8 mouse cellular contexts compared by ENCODE assay signal in the genomic region with DNA sequence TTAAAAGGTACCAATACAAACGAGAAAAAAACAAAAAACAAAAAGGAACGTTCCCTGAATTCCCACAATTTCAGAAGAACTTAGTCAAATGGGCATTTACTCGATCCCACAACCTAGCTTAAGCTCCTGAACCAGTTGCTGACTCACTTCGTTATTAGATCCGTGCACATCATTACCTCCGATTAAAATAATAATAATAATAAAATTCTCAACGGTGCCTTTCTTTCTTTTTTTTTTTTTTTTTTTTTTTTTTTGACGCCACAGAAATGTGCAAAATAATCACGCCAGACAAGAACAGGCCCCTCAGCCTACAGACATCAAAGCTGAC. TPM values are rescaled to one million over a fixed set of nuclear protein-coding genes. Genes with fewer than 3 reads are reported as not detected.
DNase-seq lines count a peak whose midpoint lies in the region; ATAC-seq and TF ChIP-seq lines count a peak whose summit lies in the region.

No protein-coding gene starts in this region.

- H3K4me2 ChIP-seq in heart, embryonic 11.5 days, result peak overlapping the region; percentile 70
- peak overlapping the region; percentile 68 for H3K4me2 ChIP-seq in forebrain, embryonic 14.5 days (ENCODE audit: low read length)
- H3K4me2 ChIP-seq in liver, embryonic 15.5 days, result peak overlapping the region; percentile 78

- TF ChIP-seq CTCF in E14TG2a.4 (conservative IDR thresholded peaks at IDR 0.05; ENCODE audit: low read length), result no peak

- H3K27ac ChIP-seq in heart, embryonic 11.5 days (ENCODE audit: low read depth, low read length), result peak overlapping the region; percentile 91
- peak overlapping the region; percentile 96 for H3K27ac ChIP-seq in forebrain, embryonic 14.5 days (ENCODE audit: low read depth, low read length)
- H3K27ac ChIP-seq in liver, embryonic 15.5 days (replicated peaks), result peak overlapping the region; percentile 88

- no peaks in the 10 kb centered on the region for H3K36me3 ChIP-seq in heart, embryonic 11.5 days (ENCODE audit: control insufficient read depth, insufficient read depth, low read length)
- H3K36me3 ChIP-seq in E14TG2a.4 (ENCODE audit: insufficient read depth, low read length), result peaks cover 27% of the 10 kb centered on the region
- no peaks in the 10 kb centered on the region for H3K36me3 ChIP-seq in forebrain, embryonic 14.5 days (ENCODE audit: control insufficient read depth, insufficient read depth, low read length)
- peaks cover 9% of the 10 kb centered on the region for H3K36me3 ChIP-seq in liver, embryonic 15.5 days (replicated peaks)

- H3K9me3 ChIP-seq in heart, embryonic 11.5 days (replicated peaks; ENCODE audit: control insufficient read depth, low read length), result no peaks in the 10 kb centered on the region
- H3K9me3 ChIP-seq in E14TG2a.4 (ENCODE audit: low read length), result no peaks in the 10 kb centered on the region
- H3K9me3 ChIP-seq in forebrain, embryonic 14.5 days (replicated peaks; ENCODE audit: control insufficient read depth, low read length), result no peaks in the 10 kb centered on the region
- no peaks in the 10 kb centered on the region for H3K9me3 ChIP-seq in liver, embryonic 15.5 days (replicated peaks)

- H3K4me1 ChIP-seq in heart, embryonic 11.5 days (ENCODE audit: control insufficient read depth, insufficient read depth, low read length), result peaks cover 10% of the 10 kb centered on the region
- H3K4me1 ChIP-seq in E14TG2a.4 (replicated peaks; ENCODE audit: low read depth, low read length), result peaks cover 29% of the 10 kb centered on the region
- peaks cover 12% of the 10 kb centered on the region for H3K4me1 ChIP-seq in forebrain, embryonic 14.5 days (ENCODE audit: control insufficient read depth, insufficient read depth, low read length)
- peaks cover 19% of the 10 kb centered on the region for H3K4me1 ChIP-seq in liver, embryonic 15.5 days (replicated peaks)

- no peaks in the 10 kb centered on the region for H3K27me3 ChIP-seq in heart, embryonic 11.5 days (ENCODE audit: control insufficient read depth, insufficient read depth, low read length)
- no peaks in the 10 kb centered on the region for H3K27me3 ChIP-seq in E14TG2a.4 (ENCODE audit: insufficient read depth, low read length)
- H3K27me3 ChIP-seq in forebrain, embryonic 14.5 days (replicated peaks; ENCODE audit: control insufficient read depth, insufficient read depth, low read length), result no peaks in the 10 kb centered on the region
- no peaks in the 10 kb centered on the region for H3K27me3 ChIP-seq in liver, embryonic 15.5 days

- peak overlapping the region; percentile 84 for H3K4me3 ChIP-seq in heart, embryonic 11.5 days (ENCODE audit: low read depth, low read length)
- H3K4me3 ChIP-seq in E14TG2a.4 (replicated peaks; ENCODE audit: low read length), result peak overlapping the region; percentile 96
- H3K4me3 ChIP-seq in forebrain, embryonic 14.5 days (ENCODE audit: low read depth, low read length), result peak overlapping the region; percentile 83
- H3K4me3 ChIP-seq in liver, embryonic 15.5 days (replicated peaks), result peak overlapping the region; percentile 97

- no peak for DNase-seq in heart, adult 9 months (ENCODE audit: low spot score in 2 of 2)
- DNase-seq in forebrain, embryonic 14.5 days (ENCODE audit: low spot score), result no peak
- no peak for DNase-seq in adrenal gland, adult 8-10 months
- DNase-seq in frontal cortex, postnatal 36 days (ENCODE audit: low spot score in 2 of 2), result no peak
- DNase-seq in adrenal gland, postnatal 36 days, result no peak

- no peak for ATAC-seq in heart, embryonic 11.5 days (replicated peaks; ENCODE audit: insufficient number of reproducible peaks, low FRiP score, low TSS enrichment)
- ATAC-seq in forebrain, embryonic 14.5 days, result no peak
- ATAC-seq in liver, embryonic 15.5 days (ENCODE audit: insufficient read depth), result no peak

- H3K9ac ChIP-seq in heart, embryonic 11.5 days (ENCODE audit: low read depth, low read length), result peak overlapping the region; percentile 99
- H3K9ac ChIP-seq in forebrain, embryonic 14.5 days (ENCODE audit: low read length), result peak overlapping the region; percentile 98
- peak overlapping the region; percentile 93 for H3K9ac ChIP-seq in liver, embryonic 15.5 days

- 2% methylated on average over 9 of the region's 9 CpGs for WGBS in heart, embryonic 11.5 days (ENCODE audit: insufficient replicate concordance)
- 2% methylated on average over 9 of the region's 9 CpGs for WGBS in forebrain, embryonic 14.5 days
- 1% methylated on average over 9 of the region's 9 CpGs for WGBS in liver, embryonic 15.5 days (ENCODE audit: insufficient replicate concordance)

RNA-seq across cellular contexts. Expression of gene Dzip3, which starts 0.8 kb away (rescaled TPM):
- polyA plus RNA-seq in heart, embryonic 11.5 days (2014; fragmentation: Nextera tagmentation; extraction: Ambion mirVana), result 26.3 and 27.8 TPM in 2 replicates
- 56.4 and 59.8 TPM in 2 replicates for polyA plus RNA-seq in forebrain, embryonic 14.5 days (2014; fragmentation: Nextera tagmentation; extraction: Ambion mirVana)
- polyA plus RNA-seq in liver, embryonic 15.5 days (2015; fragmentation: Nextera tagmentation; extraction: Ambion mirVana), result 4.4 and 4.9 TPM in 2 replicates
- 10 to 100 TPM; 19.0 to 27.9 (median 23.1) TPM for total RNA-seq in adrenal gland, adult 8-10 months (2022)
- 10 to 100 TPM; 19.2 to 21.8 TPM for total RNA-seq in adrenal gland, postnatal 36 days (2021)

RNA-seq across cellular contexts. Expression of gene Cip2a, which starts 0.8 kb away (rescaled TPM):
- 30.0 and 32.3 TPM in 2 replicates for polyA plus RNA-seq in heart, embryonic 11.5 days (2014; fragmentation: Nextera tagmentation; extraction: Ambion mirVana)
- polyA plus RNA-seq in forebrain, embryonic 14.5 days (2014; fragmentation: Nextera tagmentation; extraction: Ambion mirVana), result 22.6 and 28.2 TPM in 2 replicates
- polyA plus RNA-seq in liver, embryonic 15.5 days (2015; fragmentation: Nextera tagmentation; extraction: Ambion mirVana), result 16.4 and 17.5 TPM in 2 replicates
- 1 to 10 TPM in 3 of 4 experiments, under 1 TPM in 1; 0.78 to 2.6 (median 1.9) TPM for total RNA-seq in adrenal gland, adult 8-10 months (2022)
- total RNA-seq in adrenal gland, postnatal 36 days (2021), result 1 to 10 TPM; 2.8 to 3.1 TPM
